Mouse (Mus musculus) lung, adult 2 months (tissue): ENCODE results near the gene Tmem63a.

Source experiments
- CTCF ChIP-seq: fragments of 200-500 bp; IDR thresholded peaks from 2 replicates; pipeline ENCODE4 v1.5.1; 2011; ENCODE audit warnings: mild to moderate bottlenecking, low read length, control low read depth; ENCODE audit not compliant: insufficient read depth
- POLR2A ChIP-seq: fragments of 200-500 bp; IDR thresholded peaks from 2 replicates; pipeline ENCODE4 v1.6.1; 2011; ENCODE audit warnings: low read depth, mild to moderate bottlenecking, control low read depth, low read length, borderline replicate concordance; ENCODE audit errors: extremely low read depth

DNA sequence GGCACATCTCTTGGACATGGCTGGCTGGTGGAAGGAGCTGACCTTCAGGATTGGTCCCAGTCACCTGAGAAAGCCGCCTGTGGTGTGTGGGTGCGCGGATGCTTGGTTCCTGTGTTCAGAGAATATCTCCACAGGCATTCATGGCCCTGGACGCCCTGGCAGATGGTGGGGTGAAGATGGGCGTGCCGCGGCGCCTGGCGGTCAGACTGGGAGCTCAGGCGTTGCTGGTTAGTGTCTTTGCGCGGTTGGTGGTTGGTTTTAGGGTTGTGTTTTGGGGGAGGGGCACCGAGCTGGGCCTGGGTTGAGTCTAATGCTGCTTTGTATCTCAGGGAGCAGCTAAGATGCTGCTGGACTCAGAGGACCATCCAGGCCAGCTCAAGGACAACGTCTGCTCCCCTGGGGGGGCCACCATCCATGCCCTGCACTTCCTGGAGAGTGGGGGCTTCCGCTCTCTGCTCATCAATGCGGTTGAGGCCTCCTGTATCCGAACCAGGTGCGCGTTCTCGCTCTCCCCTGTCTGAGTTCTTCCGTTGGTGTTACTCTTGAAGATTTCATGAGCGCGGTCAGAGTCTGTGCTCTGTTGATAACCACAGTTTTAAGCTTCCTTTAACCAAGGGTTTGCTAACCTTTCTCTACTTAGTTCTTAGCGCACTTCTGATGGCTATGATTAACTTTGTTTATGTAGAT, 35.5 kb upstream of the Tmem63a start:
- TF ChIP-seq CTCF (no peak), POLR2A (no peak)
